Mouse (Mus musculus) stomach, embryonic 16.5 days (tissue): ENCODE data around the gene Noto. TPM values are rescaled to one million over a fixed set of nuclear protein-coding genes. Genes with fewer than 3 reads are reported as not detected.

Experiments
- ATAC-seq: fragments of 200-750 bp; cut with Nextera tagmentation; 2 replicates; pipeline ENCODE4 v1.8.0; 2017; ENCODE audit warnings: moderate number of reproducible peaks, moderate TSS enrichment; ENCODE audit not compliant: insufficient read depth, low FRiP score
- H3K27ac ChIP-seq: fragments of 300-500 bp; sonication (generic); 2 replicates; pipeline ENCODE4 v1.5.1; 2014; ENCODE audit warnings: low read length
- H3K27me3 ChIP-seq: fragments of 300-500 bp; sonication (generic); 2 replicates; pipeline ENCODE4 v1.6.1; 2014; ENCODE audit warnings: low read length, control low read depth, mixed read lengths; ENCODE audit not compliant: control insufficient read depth, insufficient read depth
- H3K36me3 ChIP-seq: fragments of 300-500 bp; sonication (generic); 2 replicates; pipeline ENCODE4 v1.6.1; 2014; ENCODE audit warnings: low read length; ENCODE audit not compliant: control insufficient read depth, insufficient read depth
- H3K4me1 ChIP-seq: fragments of 300-500 bp; sonication (generic); 2 replicates; pipeline ENCODE4 v1.6.1; 2014; ENCODE audit warnings: low read length, control low read depth, mixed read lengths; ENCODE audit not compliant: control insufficient read depth, insufficient read depth
- H3K4me2 ChIP-seq: fragments of 300-500 bp; sonication (generic); 2 replicates; pipeline ENCODE4 v1.6.1; 2014; ENCODE audit warnings: low read depth, low read length, mixed read lengths
- H3K4me3 ChIP-seq: fragments of 300-500 bp; sonication (generic); replicated peaks from 2 replicates; pipeline ENCODE4 v1.5.1; 2014; ENCODE audit warnings: mild to moderate bottlenecking, low read length
- H3K9ac ChIP-seq: fragments of 300-500 bp; sonication (generic); 2 replicates; pipeline ENCODE4 v1.6.1; 2014; ENCODE audit warnings: low read length
- H3K9me3 ChIP-seq: fragments of 300-500 bp; sonication (generic); replicated peaks from 2 replicates; pipeline ENCODE4 v1.6.1; 2016; ENCODE audit warnings: low read length, control low read depth; ENCODE audit not compliant: control insufficient read depth
- WGBS: fragments of 180-500 bp; shearing (Covaris S2); extraction: QIAGEN DNeasy Blood & Tissue Kit; methylation state at CpG from one replicate; pipeline ENCODE4 v1.1.7; 2014; 5-methylcytosine and 5-hydroxymethylcytosine counted together
- polyA plus RNA-seq: library from polyadenylated mRNA; unstranded; fragments of >200 nt; fragmentation: Nextera tagmentation; extraction: Ambion mirVana; gene quantifications from 2 replicates; pipeline ENCODE4 v1.2.1, GENCODE M21; 2015

Noto gene
- polyA plus RNA-seq = not detected in 2 replicates

GRCm38 (mm10) chr6:85423836-85424379 lies at the start of gene Noto:
TSS of gene Noto (plus strand) at chr6:85423886.
- no peak within 1 kb of the TSS for H3K4me3 ChIP-seq

GRCm38 (mm10) chr6:85373951-85374733 lies 49.5 kb upstream of the Noto start, which contains the start of gene Rab11fip5:
TSS of gene Rab11fip5 (minus strand) at chr6:85374634.
- 2% methylated on average over 72 of the region's 80 CpGs for WGBS
- H3K27ac ChIP-seq = 0 out of 2 replicates have a peak within 1 kb of the TSS, but pooled peaks have one; percentile 55

More at GRCm38 (mm10) chr6:85423836-85424379, at the start of gene Noto:
- H3K36me3 ChIP-seq = no peaks in the 10 kb centered on the region
- WGBS = 13% methylated on average over 28 of the region's 28 CpGs
- H3K9me3 ChIP-seq = no peaks in the 10 kb centered on the region
- no peak within 1 kb of the TSS for H3K4me2 ChIP-seq
- ATAC-seq = no peak
- H3K4me1 ChIP-seq = no peaks in the 10 kb centered on the region
- H3K27me3 ChIP-seq = no peaks in the 10 kb centered on the region
- H3K9ac ChIP-seq = peak within 1 kb of the TSS; percentile 29; the same call in 1 of the 2 replicates
- H3K27ac ChIP-seq = no peak within 1 kb of the TSS

GRCm38 (mm10) chr6:85374734-85375114 lies 49.0 kb upstream of the Noto start:
- Histone ChIP-seq H3K9me3 (no peaks in the 10 kb centered on the region), H3K4me1 (peaks cover 11% of the 10 kb centered on the region; the same call in 1 of the 2 replicates), H3K4me2 (peak overlapping the region; percentile 83), H3K27me3 (no peaks in the 10 kb centered on the region), H3K9ac (peak overlapping the region; percentile 86), H3K4me3 (peak overlapping the region; percentile 80), H3K27ac (0 out of 2 replicates have a peak overlapping the region, but pooled peaks have one; percentile 34), H3K36me3 (no peaks in the 10 kb centered on the region)
- under 1% methylated on average over 19 of the region's 19 CpGs for WGBS
- ATAC-seq = peak; percentile 97

More at GRCm38 (mm10) chr6:85373951-85374733, 49.5 kb upstream of the Noto start, which contains the start of gene Rab11fip5:
- peak within 1 kb of the TSS; percentile 86 for H3K9ac ChIP-seq
- H3K27me3 ChIP-seq = no peaks in the 10 kb centered on the region
- peak; percentile 4; the same call in 1 of the 2 replicates for ATAC-seq
- H3K4me1 ChIP-seq = peaks cover 17% of the 10 kb centered on the region
- H3K36me3 ChIP-seq = no peaks in the 10 kb centered on the region
- H3K4me2 ChIP-seq = peak within 1 kb of the TSS; percentile 83
- H3K9me3 ChIP-seq = no peaks in the 10 kb centered on the region
- peak within 1 kb of the TSS; percentile 80 for H3K4me3 ChIP-seq

GRCm38 (mm10) chr6:85377066-85377734 lies 46.5 kb upstream of the Noto start:
- Histone ChIP-seq H3K4me2 (no peak overlapping the region), H3K9ac (no peak overlapping the region), H3K36me3 (no peaks in the 10 kb centered on the region), H3K27ac (no peak overlapping the region), H3K9me3 (no peaks in the 10 kb centered on the region), H3K4me1 (peaks cover 20% of the 10 kb centered on the region; the same call in 1 of the 2 replicates), H3K27me3 (no peaks in the 10 kb centered on the region), H3K4me3 (no peak overlapping the region)
- 57% methylated on average over 4 of the region's 4 CpGs for WGBS
- no peak for ATAC-seq

- H3K9ac ChIP-seq = no peak overlapping the region
- peaks cover 18% of the 10 kb centered on the region; the same call in 1 of the 2 replicates for H3K4me1 ChIP-seq
- no peak overlapping the region for H3K27ac ChIP-seq
- no peaks in the 10 kb centered on the region for H3K36me3 ChIP-seq
- no peaks in the 10 kb centered on the region for H3K9me3 ChIP-seq
- ATAC-seq = no peak
- H3K4me2 ChIP-seq = no peak overlapping the region
- 51% methylated on average over 5 of the region's 5 CpGs for WGBS
- H3K4me3 ChIP-seq = no peak overlapping the region
- no peaks in the 10 kb centered on the region for H3K27me3 ChIP-seq
Observed at GRCm38 (mm10) chr6:85377876-85378275, 45.8 kb upstream of the Noto start.

GRCm38 (mm10) chr6:85378629-85379028 lies 45.1 kb upstream of the Noto start:
- no peak for ATAC-seq
- Histone ChIP-seq H3K4me3 (no peak overlapping the region), H3K9ac (no peak overlapping the region), H3K36me3 (no peaks in the 10 kb centered on the region), H3K4me1 (peaks cover 14% of the 10 kb centered on the region; the same call in 1 of the 2 replicates), H3K4me2 (no peak overlapping the region), H3K9me3 (no peaks in the 10 kb centered on the region), H3K27ac (no peak overlapping the region), H3K27me3 (no peaks in the 10 kb centered on the region)
- WGBS = 57% methylated on average over 8 of the region's 8 CpGs

- no peaks in the 10 kb centered on the region for H3K9me3 ChIP-seq
- no peaks in the 10 kb centered on the region for H3K36me3 ChIP-seq
- 25% methylated on average over 10 of the region's 10 CpGs for WGBS
- no peak overlapping the region for H3K27ac ChIP-seq
- ATAC-seq = peak; percentile 88
- H3K9ac ChIP-seq = 0 out of 2 replicates have a peak overlapping the region, but pooled peaks have one; percentile 12
- no peak overlapping the region for H3K4me3 ChIP-seq
- H3K4me1 ChIP-seq = peaks cover 10% of the 10 kb centered on the region; the same call in 1 of the 2 replicates
- no peaks in the 10 kb centered on the region for H3K27me3 ChIP-seq
- H3K4me2 ChIP-seq = peak overlapping the region; percentile 23; the same call in 1 of the 2 replicates
Observed at GRCm38 (mm10) chr6:85380201-85380900, 43.3 kb upstream of the Noto start.

GRCm38 (mm10) chr6:85380901-85381647 lies 42.6 kb upstream of the Noto start:
- Histone ChIP-seq H3K27me3 (no peaks in the 10 kb centered on the region), H3K4me2 (peak overlapping the region; percentile 23; the same call in 1 of the 2 replicates), H3K9ac (0 out of 2 replicates have a peak overlapping the region, but pooled peaks have one; percentile 12), H3K27ac (no peak overlapping the region), H3K36me3 (no peaks in the 10 kb centered on the region), H3K4me1 (peaks cover 10% of the 10 kb centered on the region; the same call in 1 of the 2 replicates), H3K4me3 (no peak overlapping the region), H3K9me3 (no peaks in the 10 kb centered on the region)
- WGBS = 30% methylated on average over 17 of the region's 17 CpGs
- no peak; the same call in 1 of the 2 replicates for ATAC-seq
